Mouse (Mus musculus) brain, embryonic 18.5 days (tissue): Measurements from ENCODE around the gene Btrc.

Experiments used
- DNase-seq: peaks from one replicate; pipeline ENCODE4 v3.0.0-alpha.2; 2012; ENCODE audit warnings: low read depth, low spot score

The Btrc gene

GRCm38 (mm10) chr19:45573033-45573432 is 209.5 kb downstream of the Btrc start:
- no peak for DNase-seq

GRCm38 (mm10) chr19:45573861-45574267 is 210.3 kb downstream of the Btrc start:
- DNase-seq, result peak; percentile 36

- no peak for DNase-seq
Observed at GRCm38 (mm10) chr19:45574339-45574898, 210.9 kb downstream of the Btrc start.

DNA sequence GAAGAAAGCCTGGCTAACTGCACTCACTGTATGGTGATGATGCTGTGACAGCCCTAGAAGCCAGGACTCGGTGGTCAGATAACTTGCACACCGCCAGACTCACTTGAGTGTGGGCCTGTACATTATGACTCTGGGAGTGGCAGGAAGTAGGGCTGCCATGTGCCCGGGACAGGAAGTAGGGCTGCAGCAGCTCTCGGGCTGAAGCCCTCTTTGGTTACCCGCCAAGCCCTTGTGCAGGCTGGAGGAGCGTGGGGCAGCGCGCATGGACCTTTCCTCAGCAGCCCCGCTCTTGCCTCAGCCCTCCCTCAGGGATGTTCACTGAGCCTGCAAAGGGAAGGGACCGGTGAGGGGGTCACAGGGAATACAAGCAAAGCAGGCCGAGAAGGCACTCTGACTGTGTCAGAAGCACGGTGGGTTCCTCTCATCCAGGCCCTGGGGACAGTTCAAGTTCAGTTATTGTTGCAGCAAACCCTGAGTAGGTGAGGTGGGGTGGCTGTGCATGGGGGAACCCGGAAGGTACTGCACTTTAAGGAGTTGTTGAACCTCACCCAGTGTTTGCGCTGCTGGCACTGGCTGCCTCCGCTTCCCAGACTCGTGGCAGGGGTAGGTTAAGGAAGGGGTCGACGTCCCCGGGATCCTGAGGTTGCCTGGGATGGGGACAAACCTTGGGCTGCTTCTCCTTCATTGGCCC is 211.6 kb downstream of the Btrc start:
- no peak for DNase-seq

DNA sequence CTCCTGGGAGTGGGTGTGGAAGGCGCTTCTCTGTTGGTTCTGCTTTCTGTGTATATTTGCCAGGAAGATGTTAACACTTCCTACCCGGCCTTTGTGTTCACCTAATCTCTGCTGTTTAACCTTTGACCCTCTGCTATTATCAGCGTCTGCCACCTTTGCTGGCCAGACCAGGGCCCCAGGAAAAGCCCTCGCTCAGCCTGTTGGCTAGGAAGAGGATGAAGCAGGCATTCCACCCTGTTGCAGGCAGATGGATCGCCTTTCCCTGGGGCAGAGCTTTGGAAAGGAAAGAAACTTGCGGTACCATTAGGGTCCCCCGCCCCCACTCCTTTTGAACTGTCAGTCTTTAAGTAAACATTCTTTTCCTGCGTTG is 212.1 kb downstream of the Btrc start:
- DNase-seq, result no peak

DNA sequence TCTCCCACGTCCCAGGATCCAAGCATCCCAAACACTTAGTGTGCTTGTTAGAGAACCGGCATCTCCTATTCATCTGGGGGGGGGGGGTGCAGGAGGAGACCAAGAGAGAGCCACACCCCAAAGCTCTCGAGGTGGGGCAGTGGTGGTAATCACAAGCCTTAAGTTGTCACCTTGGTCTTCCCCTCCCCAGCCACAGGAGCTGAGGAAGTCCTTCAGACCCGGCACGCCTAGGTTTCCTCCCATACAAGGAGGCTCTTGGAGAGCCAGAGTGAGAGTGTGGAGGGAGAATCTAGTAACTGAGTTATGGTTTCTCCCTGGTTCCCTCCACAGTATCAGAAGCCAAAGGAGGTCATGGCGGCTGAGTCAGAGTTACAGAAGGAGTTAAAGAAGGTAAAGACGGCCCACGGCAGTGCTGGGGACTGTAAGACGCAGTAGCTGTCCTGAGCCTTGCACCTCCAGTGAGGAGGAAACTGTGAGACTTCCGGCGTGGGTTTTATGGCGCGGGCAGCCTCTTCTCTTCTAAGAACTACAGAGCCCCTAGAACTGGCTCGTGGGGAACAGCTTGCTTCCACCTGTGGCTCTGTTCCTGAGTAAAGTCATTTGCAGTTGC is 213.7 kb downstream of the Btrc start:
- no peak for DNase-seq

- no peak for DNase-seq
Observed at GRCm38 (mm10) chr19:45578976-45579375, 215.4 kb downstream of the Btrc start.

DNA sequence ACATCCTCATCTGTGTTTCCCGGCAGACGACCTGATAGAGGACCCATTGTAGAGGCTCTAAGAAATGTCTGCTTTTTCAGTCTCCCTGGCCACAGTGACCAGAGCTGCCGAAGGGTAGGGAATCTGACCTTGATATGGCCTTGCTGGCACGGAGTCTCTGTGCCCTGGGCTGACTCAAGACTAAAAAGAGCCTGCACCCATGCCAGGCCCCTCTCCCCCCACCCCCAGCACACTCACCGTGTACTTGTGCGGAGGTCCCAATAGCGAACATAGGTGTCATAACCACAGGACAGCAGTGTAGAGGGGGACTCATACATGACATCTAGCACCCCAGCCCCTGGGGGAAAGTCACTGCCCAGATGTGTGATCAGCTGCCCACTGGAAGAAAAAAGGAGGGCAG is 215.9 kb downstream of the Btrc start:
- DNase-seq, result no peak
